Mouse (Mus musculus) testis, postnatal 14 days (tissue): ENCODE results near the gene Ube2l3.

Experiments used
- DNase-seq: peaks from one replicate; pipeline ENCODE4 v3.0.0; 2021; ENCODE audit warnings: low spot score

Ube2l3 gene

DNA sequence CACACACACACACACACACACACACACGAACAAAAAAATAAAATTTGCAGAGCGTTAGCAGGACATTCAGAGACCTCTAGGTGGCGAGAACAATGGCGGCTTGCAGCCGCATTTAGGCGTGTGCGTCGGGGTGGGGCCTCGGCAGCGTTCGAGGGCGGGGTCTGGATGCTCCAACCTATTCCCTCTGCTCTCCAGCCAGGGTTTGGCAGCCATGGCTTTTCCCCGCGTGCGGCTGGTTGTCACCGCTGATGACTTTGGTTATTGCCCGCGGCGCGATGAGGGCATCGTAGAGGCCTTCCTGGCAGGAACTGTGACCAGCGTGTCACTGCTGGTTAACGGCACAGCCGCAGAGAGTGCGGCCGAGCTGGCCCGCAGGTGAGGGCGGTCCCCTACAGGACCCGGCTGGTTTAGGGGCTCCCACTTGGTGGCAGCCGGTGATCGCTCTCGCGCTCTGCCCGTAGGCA is 55.6 kb downstream of the Ube2l3 start, which contains the start of gene Ccdc116:
TSS of gene Ccdc116 (minus strand) at position 458 of the 464 bp plus-strand sequence.
- peak; percentile 84 for DNase-seq

- DNase-seq, result peak; percentile 48
Observed at GRCm38 (mm10) chr16:17144339-17144738, 58.1 kb downstream of the Ube2l3 start, which contains the start of gene Ydjc. Gene Ydjc, plus strand, starts transcription at chr16:17144621.

DNA sequence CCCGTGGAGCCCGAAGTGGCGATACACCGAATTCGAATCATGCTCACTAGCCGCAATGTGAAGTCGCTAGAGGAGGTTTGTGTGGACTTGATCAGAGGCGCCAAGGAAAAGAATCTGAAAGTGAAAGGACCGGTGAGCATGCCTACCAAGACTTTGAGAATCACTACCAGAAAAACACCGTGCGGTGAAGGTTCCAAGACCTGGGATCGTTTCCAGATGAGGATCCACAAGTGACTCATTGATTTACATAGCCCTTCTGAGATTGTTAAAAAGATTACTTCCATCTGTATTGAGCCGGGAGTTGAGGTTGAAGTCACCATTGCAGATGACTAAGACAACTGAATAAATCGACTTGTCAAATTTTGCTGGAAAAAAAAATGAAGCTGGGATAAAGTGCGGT is 65.1 kb downstream of the Ube2l3 start:
- DNase-seq, result no peak

DNA sequence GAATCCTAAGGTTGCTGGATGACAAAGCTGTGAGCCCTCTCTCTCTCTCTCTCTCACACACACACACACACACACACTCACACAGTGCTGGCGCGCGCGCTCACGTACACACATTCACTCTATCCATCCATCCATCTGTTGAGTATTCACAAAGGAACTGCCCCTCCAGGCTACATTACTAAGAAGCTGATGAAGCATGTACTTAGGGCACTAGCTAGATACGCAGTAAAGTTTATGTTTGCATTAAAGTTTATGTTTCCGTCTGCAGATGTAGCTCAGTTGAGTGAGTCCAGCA is 69.6 kb downstream of the Ube2l3 start:
- DNase-seq, result no peak

- DNase-seq, result peak; percentile 97
Observed at GRCm38 (mm10) chr16:17132089-17132905, 70.2 kb downstream of the Ube2l3 start, which contains the start of gene Sdf2l1. Gene Sdf2l1, minus strand, starts transcription at chr16:17132383.

GRCm38 (mm10) chr16:17131191-17132088 is 71.0 kb downstream of the Ube2l3 start:
- peak; percentile 54 for DNase-seq

GRCm38 (mm10) chr16:17127292-17127691 is 75.2 kb downstream of the Ube2l3 start:
- no peak for DNase-seq

DNA sequence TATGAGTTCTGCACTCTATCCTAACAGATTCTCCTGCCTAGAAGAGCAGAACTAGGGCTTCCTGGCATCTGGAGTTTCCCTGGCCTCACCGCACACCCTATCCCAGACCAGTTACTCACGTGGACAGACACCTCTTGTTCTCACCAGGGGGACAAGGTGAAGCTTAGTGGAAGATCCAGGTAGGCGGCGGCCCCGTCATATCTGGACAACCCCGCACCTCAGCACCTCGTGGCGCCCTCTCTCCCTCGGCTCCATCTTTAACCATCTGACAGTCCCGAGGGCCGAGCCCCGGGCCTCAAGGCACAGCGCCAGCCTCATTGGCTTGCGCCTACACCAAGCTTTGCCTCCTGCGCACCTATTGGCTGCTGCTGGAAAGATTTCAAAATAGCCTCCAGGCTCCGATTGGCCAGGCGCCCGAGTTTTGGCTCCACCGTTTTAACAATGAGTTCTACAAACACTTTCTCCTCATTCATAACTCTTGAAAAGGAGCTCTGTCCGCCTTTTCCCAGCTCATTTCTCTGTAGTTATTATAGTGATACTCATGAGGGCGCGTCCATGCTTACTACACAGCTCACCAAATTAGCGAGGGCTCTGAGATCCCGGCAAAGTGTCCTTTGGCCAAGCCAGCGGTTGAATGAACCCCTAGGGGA is 77.5 kb downstream of the Ube2l3 start, which contains the start of gene 2610318N02Rik:
TSS of gene 2610318N02Rik (minus strand) at position 297 of the 650 bp plus-strand sequence.
- peak; percentile 79 for DNase-seq

- no peak for DNase-seq
Observed at GRCm38 (mm10) chr16:17124119-17124870, 78.2 kb downstream of the Ube2l3 start.

DNA sequence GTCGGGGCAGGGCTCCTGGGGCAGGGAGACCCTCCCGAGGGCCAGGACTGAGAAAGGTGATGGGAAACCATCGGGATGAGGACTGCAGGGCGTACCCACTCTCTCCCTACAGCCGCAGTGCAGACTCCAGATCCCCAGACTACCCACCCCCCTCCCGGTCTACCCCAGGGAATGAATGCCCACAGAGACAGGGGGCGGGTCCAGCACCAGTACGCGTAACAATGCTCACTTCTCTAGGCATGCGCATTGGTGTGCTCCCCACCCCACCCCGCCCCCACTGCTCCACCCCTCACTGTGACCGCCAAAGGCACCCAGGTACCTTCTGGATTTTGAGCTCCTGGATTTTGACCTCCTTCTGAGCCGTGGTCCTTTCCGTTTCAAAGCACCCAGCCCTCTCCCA is 80.9 kb downstream of the Ube2l3 start:
- DNase-seq, result no peak

- no peak for DNase-seq
Observed at GRCm38 (mm10) chr16:17117309-17117799, 85.1 kb downstream of the Ube2l3 start.

GRCm38 (mm10) chr16:17110771-17111743 is 91.4 kb downstream of the Ube2l3 start, which contains the start of gene Ppil2:
Gene Ppil2, minus strand, starts transcription at chr16:17111257.
- peak; percentile 83 for DNase-seq

DNA sequence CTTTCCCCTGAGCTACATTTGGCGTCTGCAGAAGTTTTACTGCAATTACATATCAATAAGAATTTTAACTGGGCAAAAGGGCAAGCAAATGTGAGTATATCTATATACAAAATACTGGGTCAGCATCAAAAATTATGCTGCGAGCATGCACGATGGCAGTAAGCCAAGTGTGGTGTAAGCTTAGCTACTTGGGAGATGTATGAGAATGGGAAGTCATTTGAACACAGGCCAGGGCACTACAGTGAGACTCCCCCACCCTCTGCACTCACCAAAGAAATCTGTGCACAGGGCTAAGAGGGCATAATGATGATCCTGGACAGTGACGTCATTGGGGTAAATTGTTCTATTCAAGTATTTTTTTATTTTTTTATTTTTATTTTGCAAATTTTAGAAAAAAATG is 97.8 kb downstream of the Ube2l3 start:
- DNase-seq, result no peak

DNA sequence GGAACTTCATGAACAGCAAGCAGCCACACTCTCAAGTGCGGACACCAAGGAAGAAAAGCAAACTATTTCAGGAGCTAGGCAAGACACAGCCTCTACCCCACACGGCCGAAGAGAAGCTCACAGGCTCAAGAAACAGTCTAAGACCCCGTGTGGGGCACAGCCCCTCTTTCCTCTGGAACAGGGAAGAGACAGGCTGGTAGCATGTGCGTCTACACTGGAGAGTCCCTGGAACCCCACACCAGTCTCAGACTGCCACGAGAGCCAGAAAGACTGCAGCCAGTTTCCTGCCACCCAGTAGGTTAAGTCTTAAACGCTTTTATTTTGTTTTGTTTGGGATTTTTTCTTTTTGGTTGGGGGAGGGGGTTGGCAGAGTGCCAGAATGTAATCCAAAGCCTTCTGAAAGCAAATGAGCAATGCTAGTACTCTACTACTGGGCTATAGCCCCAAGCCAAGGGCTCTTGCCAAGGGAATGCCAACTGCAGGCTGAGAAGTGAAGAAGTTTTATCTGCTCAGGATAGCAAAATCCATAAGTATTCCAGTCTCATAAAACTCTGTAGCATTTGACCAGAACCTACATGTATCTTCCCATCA is 99.7 kb downstream of the Ube2l3 start:
- DNase-seq, result no peak
